Mouse (Mus musculus): ENCODE data around the gene Gm17660.
A peak's percentile ranks its signal among the peaks of the same experiment; 100 is the strongest.

The Gm17660 gene

GRCm38 (mm10) chr5:104080736-104081135 lies 3.3 kb upstream of the Gm17660 start:
- DNase-seq: no peak

- DNase-seq: no peak
Observed at GRCm38 (mm10) chr5:104076361-104076760, 1.0 kb downstream of the Gm17660 start.

- DNase-seq: peak in 1 of 2 experiments; percentile 64
Observed at GRCm38 (mm10) chr5:104074388-104074787, 3.0 kb downstream of the Gm17660 start.

GRCm38 (mm10) chr5:104073602-104074001 lies 3.8 kb downstream of the Gm17660 start:
- no peak for DNase-seq

GRCm38 (mm10) chr5:104072272-104072886 lies 5.0 kb downstream of the Gm17660 start:
- no peak for DNase-seq

- no peak for DNase-seq
Observed at GRCm38 (mm10) chr5:104071048-104071447, 6.4 kb downstream of the Gm17660 start.

GRCm38 (mm10) chr5:104068751-104069150 lies 8.7 kb downstream of the Gm17660 start:
- no peak for DNase-seq

- DNase-seq: no peak
Observed at GRCm38 (mm10) chr5:104062773-104063551, 14.4 kb downstream of the Gm17660 start.

GRCm38 (mm10) chr5:104061936-104062772 lies 15.3 kb downstream of the Gm17660 start:
- DNase-seq: no peak

GRCm38 (mm10) chr5:104060429-104060828 lies 17.0 kb downstream of the Gm17660 start:
- DNase-seq: no peak

GRCm38 (mm10) chr5:104059628-104060027 lies 17.8 kb downstream of the Gm17660 start:
- no peak for DNase-seq

- DNase-seq: peak; percentile 28 to 72
Observed at GRCm38 (mm10) chr5:104058021-104058420, 19.4 kb downstream of the Gm17660 start.

- no peak for DNase-seq
Observed at GRCm38 (mm10) chr5:104056295-104056694, 21.1 kb downstream of the Gm17660 start.

- DNase-seq: no peak
Observed at GRCm38 (mm10) chr5:104055816-104056215, 21.6 kb downstream of the Gm17660 start.

GRCm38 (mm10) chr5:104054938-104055337 lies 22.5 kb downstream of the Gm17660 start:
- DNase-seq: no peak

- DNase-seq: no peak
Observed at GRCm38 (mm10) chr5:104052956-104053355, 24.5 kb downstream of the Gm17660 start.

GRCm38 (mm10) chr5:104048139-104048538 lies 29.3 kb downstream of the Gm17660 start:
- DNase-seq: no peak

- no peak for DNase-seq
Observed at GRCm38 (mm10) chr5:104047200-104048105, 30.0 kb downstream of the Gm17660 start.

GRCm38 (mm10) chr5:104046256-104047199 lies 30.9 kb downstream of the Gm17660 start, which contains the start of gene Nudt9:
TSS of gene Nudt9 (plus strand) at chr5:104046306.
- peak; percentile 95 to 96 for DNase-seq

GRCm38 (mm10) chr5:104043704-104044103 lies 33.7 kb downstream of the Gm17660 start:
- DNase-seq: no peak

GRCm38 (mm10) chr5:104042906-104043305 lies 34.5 kb downstream of the Gm17660 start:
- no peak for DNase-seq

Measured in spleen, adult 18-20 months (tissue).